Mouse (Mus musculus) ES-E14 (cell line): Measurements from ENCODE around the gene Ehd2.

Experiments used
- HCFC1 ChIP-seq: IDR thresholded peaks from 2 replicates; pipeline ENCODE4 v1.6.1; 2012; ENCODE audit warnings: low read length, inconsistent platforms, borderline replicate concordance; ENCODE audit not compliant: insufficient read depth
- MAFK ChIP-seq: IDR thresholded peaks from 2 replicates; pipeline ENCODE4 v1.6.1; 2014; ENCODE audit warnings: mild to moderate bottlenecking, low read depth, low read length, inconsistent platforms; ENCODE audit not compliant: insufficient read depth
- ZC3H11A ChIP-seq: IDR thresholded peaks from 2 replicates; pipeline ENCODE4 v1.6.1; 2012; ENCODE audit warnings: low read depth, mild to moderate bottlenecking, inconsistent platforms, low read length, borderline replicate concordance
- ZNF384 ChIP-seq: IDR thresholded peaks from 2 replicates; pipeline ENCODE4 v1.6.1; 2012; ENCODE audit warnings: low read depth, low read length, inconsistent platforms

- TF ChIP-seq HCFC1 (no peak), ZC3H11A (no peak), MAFK (no peak), ZNF384 (no peak)
Observed at GRCm38 (mm10) chr7:15933437-15934359, 33.7 kb downstream of the Ehd2 start.
